Mouse (Mus musculus) ES-Bruce4 (cell line): ENCODE measurements around the gene Lmln.

Experiments used
- CTCF ChIP-seq: IDR thresholded peaks from one replicate; pipeline ENCODE4 v1.8.1; 2011; ENCODE audit warnings: low read depth, low read length
- EP300 ChIP-seq: IDR thresholded peaks from 2 replicates; pipeline ENCODE4 v1.6.1; 2011; ENCODE audit warnings: low read depth, low read length; ENCODE audit not compliant: insufficient read depth
- POLR2A ChIP-seq: IDR thresholded peaks from one replicate; pipeline ENCODE4 v1.8.1; 2011; ENCODE audit warnings: low read length; ENCODE audit not compliant: insufficient read depth

DNA sequence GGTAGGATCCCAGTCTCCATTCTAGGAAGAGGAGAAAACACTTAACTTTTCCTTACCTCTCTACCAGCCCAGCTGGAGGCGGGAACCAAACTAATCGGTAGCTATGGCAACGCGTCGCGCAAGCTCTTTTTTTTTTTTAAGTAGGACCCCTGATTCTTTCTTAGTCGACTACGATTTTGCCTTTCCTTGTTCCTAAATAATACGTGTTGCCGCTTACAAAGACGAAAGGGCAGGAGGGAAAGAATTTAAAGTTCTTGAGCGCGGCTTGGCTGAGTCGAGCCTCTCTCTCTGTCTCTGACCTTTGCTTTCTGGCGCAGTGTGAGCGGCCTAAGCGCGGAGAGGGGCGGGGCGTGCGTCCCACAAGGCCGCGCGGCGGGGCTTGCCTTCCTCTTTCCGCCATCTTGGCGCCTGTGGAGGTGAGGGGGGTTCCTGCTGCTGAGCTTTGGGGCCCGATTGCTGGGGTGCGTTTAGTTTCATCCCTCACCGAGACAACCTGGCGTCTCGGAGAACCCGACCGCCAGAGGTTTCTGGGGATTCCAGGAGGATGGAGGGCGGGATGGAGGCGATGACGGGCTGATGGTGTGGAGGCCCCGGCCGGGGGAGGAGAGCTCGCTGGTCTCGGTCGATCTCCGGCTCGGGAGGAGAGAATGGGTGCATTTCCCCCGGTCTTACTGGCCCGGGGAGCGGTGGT lies 6.1 kb upstream of the Lmln start, which contains the start of the genes Iqcg and Rpl35a:
- TF ChIP-seq CTCF (no peak), EP300 (no peak), POLR2A (peak; percentile 27)
